Mouse (Mus musculus): ENCODE measurements around the gene Ikzf4. TPM values are rescaled to one million over a fixed set of nuclear protein-coding genes. Genes with fewer than 3 reads are reported as not detected.

Ikzf4 gene
- polyA plus RNA-seq, 1 experiment from 2014 or later = 4.9 TPM

DNA sequence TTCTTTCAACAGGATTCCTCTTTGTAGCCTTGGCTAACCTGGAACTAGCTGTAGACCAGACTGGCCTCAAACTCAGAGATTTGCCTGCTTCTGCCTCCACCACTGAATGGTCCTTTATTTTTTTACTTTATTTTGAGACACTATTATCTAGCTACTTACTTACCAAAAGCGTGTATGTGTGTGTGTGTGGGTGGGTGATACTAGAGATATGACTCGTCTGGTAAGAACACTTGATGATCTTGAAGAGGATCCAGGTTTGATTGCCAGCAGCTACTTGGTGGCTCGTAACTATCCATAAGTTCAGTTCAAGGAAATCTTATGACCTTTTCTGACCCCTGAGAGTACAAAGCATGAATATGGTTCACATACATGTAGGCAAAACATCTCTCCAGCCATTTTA is 19.5 kb upstream of the Ikzf4 start:
- DNase-seq (ENCODE audit: low spot score) (no peak), ATAC-seq (ENCODE audit: low FRiP score) (no peak)
- 83% methylated on average over 3 of the region's 3 CpGs for WGBS
- Histone ChIP-seq H3K4me2 (replicated peaks; ENCODE audit: low read depth, low read length) (no peak overlapping the region), H3K9me3 (ENCODE audit: control insufficient read depth, low read length) (no peaks in the 10 kb centered on the region), H3K27ac (ENCODE audit: low read depth, low read length) (no peak overlapping the region), H3K4me3 (ENCODE audit: low read depth, low read length) (no peak overlapping the region), H3K27me3 (ENCODE audit: control insufficient read depth, insufficient read depth, low read length) (no peaks in the 10 kb centered on the region), H3K36me3 (ENCODE audit: control insufficient read depth, insufficient read depth, low read length) (no peaks in the 10 kb centered on the region), H3K4me1 (replicated peaks; ENCODE audit: control insufficient read depth, insufficient read depth, low read length) (no peaks in the 10 kb centered on the region), H3K9ac (ENCODE audit: low read depth, low read length) (no peak overlapping the region)

DNA sequence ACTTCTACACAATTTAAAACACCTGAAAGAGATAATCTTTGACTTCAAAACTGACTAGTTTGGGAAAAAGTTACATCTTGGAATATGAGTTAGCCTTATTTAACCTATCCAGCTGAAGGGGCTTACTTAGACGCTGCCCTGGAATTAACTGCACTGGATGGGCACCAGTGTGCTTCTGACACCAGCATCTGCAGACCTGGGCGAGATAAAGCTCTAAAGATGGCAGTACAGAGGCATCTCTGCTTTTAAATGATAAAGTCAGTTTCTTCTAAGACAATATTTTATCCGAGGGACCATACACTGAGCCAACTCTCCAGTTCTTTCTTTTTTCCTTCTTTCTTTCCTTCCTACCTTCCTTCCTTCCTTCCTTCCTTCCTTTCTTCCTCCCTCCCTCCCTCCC is 19.0 kb upstream of the Ikzf4 start:
- no peaks in the 10 kb centered on the region for H3K36me3 ChIP-seq (ENCODE audit: control insufficient read depth, insufficient read depth, low read length)
- H3K4me2 ChIP-seq (replicated peaks; ENCODE audit: low read depth, low read length) = no peak overlapping the region
- no peaks in the 10 kb centered on the region for H3K9me3 ChIP-seq (ENCODE audit: control insufficient read depth, low read length)
- H3K4me3 ChIP-seq (ENCODE audit: low read depth, low read length) = no peak overlapping the region
- no peak overlapping the region for H3K9ac ChIP-seq (ENCODE audit: low read depth, low read length)
- 73% methylated on average over 3 of the region's 3 CpGs for WGBS
- no peaks in the 10 kb centered on the region for H3K27me3 ChIP-seq (ENCODE audit: control insufficient read depth, insufficient read depth, low read length)
- ATAC-seq (ENCODE audit: low FRiP score) (no peak), DNase-seq (ENCODE audit: low spot score) (no peak)
- H3K27ac ChIP-seq (ENCODE audit: low read depth, low read length) = no peak overlapping the region
- H3K4me1 ChIP-seq (replicated peaks; ENCODE audit: control insufficient read depth, insufficient read depth, low read length) = no peaks in the 10 kb centered on the region

DNA sequence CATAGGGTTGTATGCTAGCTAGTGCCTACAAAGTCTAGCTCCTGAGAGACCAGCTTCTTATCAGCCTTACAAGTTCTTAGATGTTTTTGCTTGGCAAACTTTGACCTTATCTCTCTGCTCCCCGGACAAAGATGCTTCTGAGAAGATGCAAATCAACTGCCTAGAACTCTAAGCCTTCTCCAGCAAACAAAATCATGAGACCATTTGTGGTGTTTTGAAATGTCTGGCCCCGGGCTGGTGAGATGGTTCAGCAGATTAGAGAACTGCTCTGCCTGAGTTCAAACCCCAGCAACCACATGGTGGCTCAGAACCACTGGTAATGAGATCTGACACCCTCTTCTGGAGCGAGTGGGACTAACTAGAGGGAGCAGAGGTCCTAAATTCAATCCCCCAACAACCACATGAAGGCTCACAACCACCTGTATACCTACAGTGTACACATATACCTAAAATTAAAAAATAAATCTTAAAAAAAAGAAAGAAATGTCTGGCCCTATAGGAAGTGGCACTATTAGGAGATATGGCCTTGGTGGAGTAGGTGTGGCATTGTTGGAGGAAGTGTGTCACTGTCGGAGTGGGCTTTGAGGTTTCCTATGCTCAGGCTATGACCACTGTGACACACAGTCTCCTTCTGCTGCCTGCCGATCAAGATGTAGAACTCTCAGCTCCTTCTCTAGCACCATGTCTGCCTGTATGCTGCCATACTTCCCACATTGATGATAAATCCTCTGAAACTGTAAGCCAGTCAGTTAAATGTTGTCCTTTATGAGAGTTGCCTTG is 17.8 kb upstream of the Ikzf4 start:
- H3K27ac ChIP-seq (ENCODE audit: low read depth, low read length) = no peak overlapping the region
- no peaks in the 10 kb centered on the region for H3K27me3 ChIP-seq (ENCODE audit: control insufficient read depth, insufficient read depth, low read length)
- ATAC-seq (ENCODE audit: low FRiP score) (no peak), DNase-seq (ENCODE audit: low spot score) (no peak)
- no peak overlapping the region for H3K4me3 ChIP-seq (ENCODE audit: low read depth, low read length)
- H3K4me2 ChIP-seq (replicated peaks; ENCODE audit: low read depth, low read length) = no peak overlapping the region
- H3K4me1 ChIP-seq (replicated peaks; ENCODE audit: control insufficient read depth, insufficient read depth, low read length) = no peaks in the 10 kb centered on the region
- no peaks in the 10 kb centered on the region for H3K9me3 ChIP-seq (ENCODE audit: control insufficient read depth, low read length)
- H3K9ac ChIP-seq (ENCODE audit: low read depth, low read length) = no peak overlapping the region
- 71% methylated on average over 5 of the region's 5 CpGs for WGBS
- no peaks in the 10 kb centered on the region for H3K36me3 ChIP-seq (ENCODE audit: control insufficient read depth, insufficient read depth, low read length)

DNA sequence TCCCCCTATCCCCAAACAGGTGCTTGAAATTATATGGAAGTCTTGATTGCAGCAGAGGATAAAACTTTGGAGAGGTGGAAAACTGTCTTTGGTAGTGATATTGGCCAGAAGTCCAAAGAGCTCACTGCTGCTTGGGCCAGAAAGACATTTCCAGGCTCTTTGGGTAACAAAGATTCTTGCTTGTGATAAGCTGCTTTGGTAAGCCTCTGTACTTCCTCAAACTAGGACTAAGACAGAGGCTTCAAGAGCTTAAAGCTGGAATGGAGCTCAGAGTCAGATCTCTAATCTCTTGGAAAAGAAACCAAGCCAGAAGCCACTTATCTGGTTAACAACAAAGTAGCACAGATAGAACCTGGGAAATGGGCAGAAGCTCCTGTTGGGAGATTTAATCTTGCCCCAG is 16.7 kb upstream of the Ikzf4 start:
- no peak for ATAC-seq (ENCODE audit: low FRiP score)
- Histone ChIP-seq H3K9ac (ENCODE audit: low read depth, low read length) (no peak overlapping the region), H3K9me3 (ENCODE audit: control insufficient read depth, low read length) (no peaks in the 10 kb centered on the region), H3K27me3 (ENCODE audit: control insufficient read depth, insufficient read depth, low read length) (no peaks in the 10 kb centered on the region), H3K4me3 (ENCODE audit: low read depth, low read length) (no peak overlapping the region), H3K27ac (ENCODE audit: low read depth, low read length) (no peak overlapping the region), H3K36me3 (ENCODE audit: control insufficient read depth, insufficient read depth, low read length) (no peaks in the 10 kb centered on the region), H3K4me1 (replicated peaks; ENCODE audit: control insufficient read depth, insufficient read depth, low read length) (no peaks in the 10 kb centered on the region), H3K4me2 (replicated peaks; ENCODE audit: low read depth, low read length) (no peak overlapping the region)
- no peak for DNase-seq (ENCODE audit: low spot score)

DNA sequence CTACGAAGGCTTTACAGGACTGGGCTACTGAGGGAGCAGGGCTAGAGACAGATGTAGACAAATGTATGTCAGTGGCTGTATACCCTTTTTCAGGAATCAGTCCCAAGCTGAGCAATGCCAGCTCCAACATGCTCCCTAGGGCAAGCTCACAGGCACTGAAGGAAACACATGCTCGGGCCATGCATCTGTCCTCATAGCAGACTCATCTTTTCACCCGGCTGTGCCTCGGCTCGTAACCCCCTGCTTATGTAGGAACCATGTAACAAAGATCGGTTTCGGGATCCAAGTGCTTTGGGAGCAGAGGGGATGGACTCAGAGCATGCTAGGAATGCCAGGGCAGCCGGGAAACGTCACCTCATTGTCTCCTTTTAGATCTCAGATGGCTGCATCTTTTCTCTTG is 13.7 kb upstream of the Ikzf4 start:
- no peak overlapping the region for H3K9ac ChIP-seq (ENCODE audit: low read depth, low read length)

DNA sequence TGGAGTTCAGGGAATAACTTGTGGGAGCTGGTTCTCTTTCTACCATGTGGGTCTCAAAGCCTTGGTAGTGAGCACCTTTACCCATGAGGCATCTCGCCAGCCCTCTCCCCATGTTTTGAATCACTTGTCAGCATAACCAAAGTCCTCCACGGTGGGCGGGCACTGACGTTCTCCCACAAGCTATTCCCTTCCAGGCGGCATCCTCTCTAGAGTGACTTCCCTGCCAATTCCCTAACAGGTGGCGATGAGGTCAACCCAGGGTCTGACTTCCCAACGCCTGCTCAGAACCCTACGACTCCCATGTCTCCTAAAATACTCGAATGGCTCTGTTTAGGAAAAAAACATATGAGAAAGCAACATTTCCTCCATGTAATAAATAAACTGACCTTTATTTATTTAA is 12.1 kb upstream of the Ikzf4 start:
- Histone ChIP-seq H3K27me3 (ENCODE audit: control insufficient read depth, insufficient read depth, low read length) (no peaks in the 10 kb centered on the region), H3K4me1 (replicated peaks; ENCODE audit: control insufficient read depth, insufficient read depth, low read length) (no peaks in the 10 kb centered on the region), H3K4me3 (ENCODE audit: low read depth, low read length) (no peak overlapping the region), H3K9me3 (ENCODE audit: control insufficient read depth, low read length) (no peaks in the 10 kb centered on the region), H3K36me3 (ENCODE audit: control insufficient read depth, insufficient read depth, low read length) (no peaks in the 10 kb centered on the region), H3K4me2 (replicated peaks; ENCODE audit: low read depth, low read length) (no peak overlapping the region), H3K27ac (ENCODE audit: low read depth, low read length) (no peak overlapping the region), H3K9ac (ENCODE audit: low read depth, low read length) (no peak overlapping the region)
- no peak for DNase-seq (ENCODE audit: low spot score)
- WGBS = 55% methylated on average over 9 of the region's 9 CpGs
- no peak for ATAC-seq (ENCODE audit: low FRiP score)

More for the DNA sequence above, 13.7 kb upstream of the Ikzf4 start:
- Histone ChIP-seq H3K27me3 (ENCODE audit: control insufficient read depth, insufficient read depth, low read length) (no peaks in the 10 kb centered on the region), H3K4me1 (replicated peaks; ENCODE audit: control insufficient read depth, insufficient read depth, low read length) (no peaks in the 10 kb centered on the region), H3K27ac (ENCODE audit: low read depth, low read length) (no peak overlapping the region), H3K9me3 (ENCODE audit: control insufficient read depth, low read length) (no peaks in the 10 kb centered on the region), H3K4me3 (ENCODE audit: low read depth, low read length) (no peak overlapping the region), H3K4me2 (replicated peaks; ENCODE audit: low read depth, low read length) (no peak overlapping the region), H3K36me3 (ENCODE audit: control insufficient read depth, insufficient read depth, low read length) (no peaks in the 10 kb centered on the region)
- DNase-seq (ENCODE audit: low spot score) = no peak
- ATAC-seq (ENCODE audit: low FRiP score) = no peak
- WGBS = 54% methylated on average over 9 of the region's 9 CpGs

DNA sequence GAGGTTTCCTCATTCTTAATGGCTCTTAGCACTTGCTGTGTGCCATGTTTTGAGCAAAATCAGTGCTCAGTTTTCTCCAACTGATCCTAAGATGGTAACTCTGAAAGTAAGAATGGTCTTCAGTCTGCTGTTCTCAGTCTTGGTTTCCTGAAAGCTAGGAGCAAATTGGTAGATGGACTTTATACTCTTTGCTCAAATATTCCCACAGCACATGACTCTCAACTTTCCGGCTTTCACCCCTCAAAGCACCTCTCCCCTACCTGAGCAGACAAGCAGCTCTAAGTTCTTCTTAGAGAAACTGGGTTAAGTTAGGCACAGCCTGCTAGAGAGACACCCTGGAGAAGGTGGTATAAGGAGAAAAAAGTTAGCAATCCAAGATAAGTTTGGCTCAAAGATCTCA is 10.9 kb upstream of the Ikzf4 start:
- Histone ChIP-seq H3K27me3 (ENCODE audit: control insufficient read depth, insufficient read depth, low read length) (no peaks in the 10 kb centered on the region), H3K4me3 (ENCODE audit: low read depth, low read length) (no peak overlapping the region), H3K36me3 (ENCODE audit: control insufficient read depth, insufficient read depth, low read length) (no peaks in the 10 kb centered on the region), H3K4me2 (replicated peaks; ENCODE audit: low read depth, low read length) (no peak overlapping the region), H3K27ac (ENCODE audit: low read depth, low read length) (no peak overlapping the region), H3K4me1 (replicated peaks; ENCODE audit: control insufficient read depth, insufficient read depth, low read length) (no peaks in the 10 kb centered on the region), H3K9ac (ENCODE audit: low read depth, low read length) (no peak overlapping the region), H3K9me3 (ENCODE audit: control insufficient read depth, low read length) (no peaks in the 10 kb centered on the region)
- ATAC-seq (ENCODE audit: low FRiP score) (no peak), DNase-seq (ENCODE audit: low spot score) (no peak)
- WGBS = 97% methylated on average over 1 of the region's 1 CpGs

DNA sequence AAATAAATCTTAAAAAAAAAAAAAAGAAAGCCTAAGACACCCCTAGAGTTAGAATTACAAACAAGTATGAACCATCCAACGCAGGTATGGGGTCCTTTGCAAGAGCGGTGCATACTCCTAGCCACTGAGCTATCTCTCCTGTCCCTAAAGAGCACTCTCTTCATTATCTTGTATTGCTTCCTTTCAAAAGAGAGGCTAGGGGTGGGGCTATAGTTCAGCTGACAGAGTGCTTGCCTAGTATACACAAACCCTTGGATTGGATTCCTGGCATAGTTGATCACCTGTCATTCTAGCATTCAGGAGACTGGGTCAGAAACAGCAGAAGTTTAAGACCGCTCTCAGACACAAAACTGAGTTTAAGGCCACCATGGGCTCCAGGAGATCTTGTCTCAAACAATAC is 9.5 kb upstream of the Ikzf4 start:
- 91% methylated on average over 3 of the region's 3 CpGs for WGBS

DNA sequence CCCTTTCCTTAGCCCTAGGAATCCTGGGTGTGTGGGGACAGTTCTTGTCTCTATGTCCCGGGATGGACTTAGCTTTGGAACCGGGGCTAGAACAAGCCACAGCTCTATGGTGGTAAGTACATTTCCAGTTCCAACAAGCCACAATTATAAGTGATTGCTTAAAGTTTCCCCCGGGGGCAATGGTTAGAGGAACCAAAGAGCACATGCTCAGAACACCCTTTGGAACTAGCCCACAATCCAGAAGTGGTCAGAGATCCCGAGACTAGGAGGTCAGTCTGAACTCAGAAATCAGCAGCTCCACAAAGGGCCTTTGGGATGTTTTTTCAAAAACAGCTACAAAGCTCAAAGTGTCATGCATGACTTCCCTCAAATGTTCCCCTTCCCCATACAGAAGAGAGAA is 8.1 kb upstream of the Ikzf4 start:
- Histone ChIP-seq H3K9me3 (ENCODE audit: control insufficient read depth, low read length) (no peaks in the 10 kb centered on the region), H3K9ac (ENCODE audit: low read depth, low read length) (no peak overlapping the region), H3K27ac (ENCODE audit: low read depth, low read length) (no peak overlapping the region), H3K36me3 (ENCODE audit: control insufficient read depth, insufficient read depth, low read length) (no peaks in the 10 kb centered on the region), H3K4me3 (ENCODE audit: low read depth, low read length) (no peak overlapping the region), H3K27me3 (ENCODE audit: control insufficient read depth, insufficient read depth, low read length) (no peaks in the 10 kb centered on the region), H3K4me1 (replicated peaks; ENCODE audit: control insufficient read depth, insufficient read depth, low read length) (no peaks in the 10 kb centered on the region), H3K4me2 (replicated peaks; ENCODE audit: low read depth, low read length) (no peak overlapping the region)
- DNase-seq (ENCODE audit: low spot score) (no peak), ATAC-seq (ENCODE audit: low FRiP score) (no peak)
- WGBS = 69% methylated on average over 4 of the region's 4 CpGs

More for the DNA sequence above, 9.5 kb upstream of the Ikzf4 start:
- Histone ChIP-seq H3K27ac (ENCODE audit: low read depth, low read length) (no peak overlapping the region), H3K27me3 (ENCODE audit: control insufficient read depth, insufficient read depth, low read length) (no peaks in the 10 kb centered on the region), H3K4me1 (replicated peaks; ENCODE audit: control insufficient read depth, insufficient read depth, low read length) (no peaks in the 10 kb centered on the region), H3K4me2 (replicated peaks; ENCODE audit: low read depth, low read length) (no peak overlapping the region), H3K4me3 (ENCODE audit: low read depth, low read length) (no peak overlapping the region), H3K9me3 (ENCODE audit: control insufficient read depth, low read length) (no peaks in the 10 kb centered on the region), H3K36me3 (ENCODE audit: control insufficient read depth, insufficient read depth, low read length) (no peaks in the 10 kb centered on the region), H3K9ac (ENCODE audit: low read depth, low read length) (no peak overlapping the region)
- DNase-seq (ENCODE audit: low spot score) (no peak), ATAC-seq (ENCODE audit: low FRiP score) (no peak)

All from hindbrain, embryonic 11.5 days (tissue).